Mouse (Mus musculus) liver, adult 2 months (tissue): ENCODE data around the gene Mrpl23.

Source experiments
- CTCF ChIP-seq: fragments of 200-500 bp; IDR thresholded peaks from 2 replicates; pipeline ENCODE4 v1.5.1; 2011; ENCODE audit warnings: low read depth, low read length, control low read depth
- POLR2A ChIP-seq: fragments of 200-500 bp; IDR thresholded peaks from 2 replicates; pipeline ENCODE4 v1.6.1; 2011; ENCODE audit warnings: low read length, control low read depth; ENCODE audit not compliant: insufficient read depth; ENCODE audit errors: extremely low read depth

- no peak for TF ChIP-seq CTCF
- TF ChIP-seq POLR2A, result no peak
These were observed 7.3 kb downstream of the Mrpl23 start for GRCm38 (mm10) chr7:142539828-142540227.
